Mouse (Mus musculus) midbrain, embryonic 13.5 days (tissue): ENCODE results near the gene Ebf1. TPM values are rescaled to one million over a fixed set of nuclear protein-coding genes. Genes with fewer than 3 reads are reported as not detected.

Experiments used
- ATAC-seq: fragments of 200-750 bp; cut with Nextera tagmentation; 2 replicates; pipeline ENCODE4 v1.8.0; 2017; ENCODE audit warnings: mild to moderate bottlenecking, moderate TSS enrichment, moderate library complexity
- H3K27ac ChIP-seq: fragments of 300-500 bp; sonication (generic); 2 replicates; pipeline ENCODE4 v1.5.1; 2015; ENCODE audit warnings: inconsistent platforms, mild to moderate bottlenecking, moderate library complexity
- H3K27me3 ChIP-seq: fragments of 300-500 bp; sonication (generic); 2 replicates; pipeline ENCODE4 v1.6.1; 2015; ENCODE audit warnings: mild to moderate bottlenecking, inconsistent platforms
- H3K36me3 ChIP-seq: fragments of 300-500 bp; sonication (generic); 2 replicates; pipeline ENCODE4 v1.6.1; 2015; ENCODE audit warnings: mild to moderate bottlenecking, inconsistent platforms
- H3K4me1 ChIP-seq: fragments of 300-500 bp; sonication (generic); replicated peaks from 2 replicates; pipeline ENCODE4 v1.6.1; 2015; ENCODE audit warnings: inconsistent platforms
- H3K4me2 ChIP-seq: fragments of 300-500 bp; sonication (generic); replicated peaks from 2 replicates; pipeline ENCODE4 v1.6.1; 2015; ENCODE audit warnings: moderate library complexity, mild to moderate bottlenecking, inconsistent platforms
- H3K4me3 ChIP-seq: fragments of 300-500 bp; sonication (generic); replicated peaks from 2 replicates; pipeline ENCODE4 v1.5.1; 2015; ENCODE audit warnings: mild to moderate bottlenecking, inconsistent platforms
- H3K9ac ChIP-seq: fragments of 300-500 bp; sonication (generic); replicated peaks from 2 replicates; pipeline ENCODE4 v1.6.1; 2015; ENCODE audit warnings: mild to moderate bottlenecking, inconsistent platforms
- H3K9me3 ChIP-seq: fragments of 300-500 bp; sonication (generic); 2 replicates; pipeline ENCODE4 v1.6.1; 2016; ENCODE audit warnings: mild to moderate bottlenecking, inconsistent platforms
- WGBS: fragments of 180-500 bp; shearing (Covaris S2); methylation state at CpG from one replicate; pipeline ENCODE4 v1.1.7; 2015; 5-methylcytosine and 5-hydroxymethylcytosine counted together
- polyA plus RNA-seq: library from polyadenylated mRNA; unstranded; fragments of >200 nt; fragmentation: Nextera tagmentation; extraction: Ambion mirVana; gene quantifications from 2 replicates; pipeline ENCODE4 v1.2.1, GENCODE M21; 2015

The Ebf1 gene
- polyA plus RNA-seq, 1 experiment from 2014 or later, result 94.0 TPM

GRCm38 (mm10) chr11:44841127-44842056 is 224.3 kb downstream of the Ebf1 start:
- Histone ChIP-seq H3K36me3 (no peaks in the 10 kb centered on the region), H3K9ac (no peak overlapping the region), H3K27ac (peak overlapping the region; percentile 51), H3K4me1 (peaks cover 47% of the 10 kb centered on the region), H3K27me3 (no peaks in the 10 kb centered on the region), H3K9me3 (no peaks in the 10 kb centered on the region), H3K4me3 (no peak overlapping the region), H3K4me2 (0 out of 2 replicates have a peak overlapping the region, but pooled peaks have one; percentile 6)
- peak; percentile 85 for ATAC-seq
- 34% methylated on average over 14 of the region's 14 CpGs for WGBS

DNA sequence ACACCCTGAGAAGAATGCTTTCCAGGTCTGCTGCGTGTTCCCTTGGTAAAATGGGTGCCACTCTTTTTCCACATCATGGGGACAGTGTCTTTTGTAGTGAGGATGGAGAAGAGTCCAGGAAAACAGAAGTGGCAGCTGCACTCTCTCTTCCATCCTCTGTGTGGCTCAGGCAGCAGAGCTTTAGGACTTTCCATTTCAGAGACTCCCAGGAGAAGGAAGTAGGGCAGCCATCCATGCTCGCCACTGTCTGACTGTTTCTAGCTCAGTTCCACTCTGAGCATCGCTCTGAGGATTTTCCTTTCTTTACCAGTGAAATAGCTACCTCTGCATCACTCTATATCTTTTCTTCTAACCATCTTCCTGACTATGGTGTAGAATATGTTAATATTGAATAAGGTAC is 234.8 kb downstream of the Ebf1 start:
- H3K27ac ChIP-seq, result no peak overlapping the region
- no peaks in the 10 kb centered on the region for H3K27me3 ChIP-seq
- H3K4me3 ChIP-seq, result no peak overlapping the region
- no peak overlapping the region for H3K9ac ChIP-seq
- no peaks in the 10 kb centered on the region for H3K9me3 ChIP-seq
- no peaks in the 10 kb centered on the region for H3K36me3 ChIP-seq
- 0 out of 2 replicates have a peak, but pooled peaks cover 3% of the 10 kb centered on the region for H3K4me1 ChIP-seq
- H3K4me2 ChIP-seq, result no peak overlapping the region
- no peak for ATAC-seq
- WGBS, result 75% methylated on average over 3 of the region's 3 CpGs

GRCm38 (mm10) chr11:44852921-44853320 is 235.8 kb downstream of the Ebf1 start:
- Histone ChIP-seq H3K4me3 (no peak overlapping the region), H3K27me3 (no peaks in the 10 kb centered on the region), H3K9ac (no peak overlapping the region), H3K4me1 (0 out of 2 replicates have a peak, but pooled peaks cover 3% of the 10 kb centered on the region), H3K27ac (no peak overlapping the region), H3K9me3 (no peaks in the 10 kb centered on the region), H3K4me2 (no peak overlapping the region), H3K36me3 (no peaks in the 10 kb centered on the region)
- WGBS, result 87% methylated on average over 10 of the region's 10 CpGs
- no peak for ATAC-seq

DNA sequence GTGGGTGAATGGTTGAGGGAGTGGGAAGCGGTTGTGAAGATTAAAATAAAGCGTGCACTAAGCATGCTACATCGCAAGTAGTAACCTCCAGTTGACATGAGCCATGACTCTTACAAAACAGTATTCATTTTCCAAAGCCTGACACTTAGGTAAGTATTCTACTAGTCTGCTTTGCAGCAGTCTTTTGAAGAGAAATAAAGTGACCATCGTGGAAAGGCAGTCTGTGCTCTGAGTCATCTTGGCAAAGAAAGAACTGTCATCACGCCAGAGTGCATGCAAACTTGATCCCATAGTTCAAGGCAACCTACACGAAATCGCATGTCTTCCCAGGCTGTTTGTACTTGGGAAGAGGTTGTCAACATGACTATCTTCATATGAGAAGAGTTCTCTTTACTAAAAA is 237.4 kb downstream of the Ebf1 start:
- no peak for ATAC-seq
- WGBS, result 92% methylated on average over 7 of the region's 7 CpGs
- H3K9ac ChIP-seq, result no peak overlapping the region
- no peaks in the 10 kb centered on the region for H3K27me3 ChIP-seq
- H3K9me3 ChIP-seq, result no peaks in the 10 kb centered on the region
- peaks cover 6% of the 10 kb centered on the region; the same call in 1 of the 2 replicates for H3K4me1 ChIP-seq
- H3K4me3 ChIP-seq, result no peak overlapping the region
- H3K27ac ChIP-seq, result no peak overlapping the region
- no peak overlapping the region for H3K4me2 ChIP-seq
- no peaks in the 10 kb centered on the region for H3K36me3 ChIP-seq

- Histone ChIP-seq H3K27me3 (no peaks in the 10 kb centered on the region), H3K4me1 (peaks cover 19% of the 10 kb centered on the region), H3K27ac (no peak overlapping the region), H3K4me3 (no peak overlapping the region), H3K36me3 (no peaks in the 10 kb centered on the region), H3K4me2 (no peak overlapping the region), H3K9me3 (no peaks in the 10 kb centered on the region), H3K9ac (no peak overlapping the region)
- 55% methylated on average over 5 of the region's 5 CpGs for WGBS
- no peak for ATAC-seq
Measured at GRCm38 (mm10) chr11:44861108-44861507, 244.0 kb downstream of the Ebf1 start.

- H3K27ac ChIP-seq, result no peak overlapping the region
- WGBS, result 54% methylated on average over 8 of the region's 8 CpGs
- H3K9ac ChIP-seq, result no peak overlapping the region
- no peak overlapping the region for H3K4me3 ChIP-seq
- H3K9me3 ChIP-seq, result no peaks in the 10 kb centered on the region
- no peak overlapping the region for H3K4me2 ChIP-seq
- H3K36me3 ChIP-seq, result no peaks in the 10 kb centered on the region
- ATAC-seq, result no peak
- no peaks in the 10 kb centered on the region for H3K27me3 ChIP-seq
- peaks cover 30% of the 10 kb centered on the region for H3K4me1 ChIP-seq
Measured at GRCm38 (mm10) chr11:44863910-44864309, 246.8 kb downstream of the Ebf1 start.

GRCm38 (mm10) chr11:44866476-44867149 is 249.5 kb downstream of the Ebf1 start:
- Histone ChIP-seq H3K9ac (no peak overlapping the region), H3K27me3 (no peaks in the 10 kb centered on the region), H3K36me3 (no peaks in the 10 kb centered on the region), H3K9me3 (no peaks in the 10 kb centered on the region), H3K4me3 (no peak overlapping the region), H3K27ac (no peak overlapping the region), H3K4me2 (no peak overlapping the region), H3K4me1 (peaks cover 19% of the 10 kb centered on the region)
- ATAC-seq, result no peak
- 68% methylated on average over 14 of the region's 14 CpGs for WGBS

GRCm38 (mm10) chr11:44867433-44867832 is 250.3 kb downstream of the Ebf1 start:
- no peaks in the 10 kb centered on the region for H3K9me3 ChIP-seq
- no peak overlapping the region for H3K27ac ChIP-seq
- WGBS, result 74% methylated on average over 4 of the region's 4 CpGs
- H3K4me3 ChIP-seq, result no peak overlapping the region
- H3K9ac ChIP-seq, result no peak overlapping the region
- no peak overlapping the region for H3K4me2 ChIP-seq
- H3K4me1 ChIP-seq, result peaks cover 19% of the 10 kb centered on the region
- no peaks in the 10 kb centered on the region for H3K27me3 ChIP-seq
- ATAC-seq, result no peak
- no peaks in the 10 kb centered on the region for H3K36me3 ChIP-seq

DNA sequence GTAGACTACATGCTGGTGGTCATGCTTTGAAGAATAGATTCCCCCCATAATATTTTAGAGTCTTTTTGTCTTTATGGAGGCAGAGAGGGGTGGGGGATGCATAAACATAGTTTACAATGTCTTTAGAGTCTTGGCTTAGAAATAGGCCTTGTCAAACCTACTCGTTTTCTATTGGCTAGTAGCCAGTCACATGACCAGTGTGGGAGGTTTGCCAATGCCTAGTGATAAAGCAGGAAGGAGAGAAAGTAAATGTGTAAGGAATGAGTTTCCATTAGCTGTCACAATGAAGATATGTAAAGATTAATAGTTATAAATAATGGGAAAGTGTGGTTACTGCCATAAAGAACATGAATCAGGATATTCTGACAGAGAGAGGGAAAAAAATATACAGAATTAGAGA is 256.8 kb downstream of the Ebf1 start:
- no peak overlapping the region for H3K4me3 ChIP-seq

DNA sequence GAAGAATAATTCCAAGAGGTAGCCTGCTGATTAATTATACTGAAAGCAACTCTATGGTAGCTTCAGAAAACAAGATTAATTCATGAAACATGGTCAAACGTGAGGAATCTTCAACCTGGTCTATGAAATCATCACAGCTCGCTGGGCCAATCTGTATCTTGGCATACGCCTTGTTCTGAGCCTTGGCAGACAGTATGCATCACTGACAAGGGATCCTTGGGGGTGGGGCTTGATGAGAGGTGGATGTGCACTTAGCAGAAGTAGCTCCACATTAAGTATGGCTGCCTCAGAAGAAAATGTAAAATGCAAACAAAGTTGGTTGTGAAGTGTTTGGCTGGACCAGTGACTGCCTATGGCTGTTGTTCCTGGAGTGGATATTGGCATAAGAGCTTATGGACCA is 258.1 kb downstream of the Ebf1 start:
- ATAC-seq, result no peak
- WGBS, result 71% methylated on average over 3 of the region's 3 CpGs

More for the DNA sequence above, 256.8 kb downstream of the Ebf1 start:
- Histone ChIP-seq H3K4me2 (no peak overlapping the region), H3K9ac (no peak overlapping the region), H3K27me3 (no peaks in the 10 kb centered on the region), H3K36me3 (no peaks in the 10 kb centered on the region), H3K27ac (no peak overlapping the region), H3K4me1 (no peaks in the 10 kb centered on the region), H3K9me3 (no peaks in the 10 kb centered on the region)
- 100% methylated on average over 1 of the region's 1 CpGs for WGBS
- ATAC-seq, result no peak

GRCm38 (mm10) chr11:44881056-44881683 is 264.1 kb downstream of the Ebf1 start:
- no peaks in the 10 kb centered on the region for H3K36me3 ChIP-seq
- 77% methylated on average over 9 of the region's 9 CpGs for WGBS
- H3K27ac ChIP-seq, result no peak overlapping the region
- no peak overlapping the region for H3K4me2 ChIP-seq
- no peaks in the 10 kb centered on the region for H3K27me3 ChIP-seq
- no peak overlapping the region for H3K4me3 ChIP-seq
- no peaks in the 10 kb centered on the region for H3K9me3 ChIP-seq
- peaks cover 11% of the 10 kb centered on the region; the same call in 1 of the 2 replicates for H3K4me1 ChIP-seq
- no peak overlapping the region for H3K9ac ChIP-seq
- no peak for ATAC-seq

More for the DNA sequence above, 258.1 kb downstream of the Ebf1 start:
- H3K9ac ChIP-seq, result no peak overlapping the region
- H3K4me2 ChIP-seq, result no peak overlapping the region
- H3K27me3 ChIP-seq, result no peaks in the 10 kb centered on the region
- H3K27ac ChIP-seq, result no peak overlapping the region
- no peaks in the 10 kb centered on the region for H3K4me1 ChIP-seq
- no peaks in the 10 kb centered on the region for H3K36me3 ChIP-seq
- no peaks in the 10 kb centered on the region for H3K9me3 ChIP-seq
- H3K4me3 ChIP-seq, result no peak overlapping the region
